Mouse (Mus musculus) layer of hippocampus, postnatal 25 days (tissue): ENCODE measurements around the gene Mxra8. TPM values are rescaled to one million over a fixed set of nuclear protein-coding genes. Genes with fewer than 3 reads are reported as not detected.

Experiments
- DNase-seq, 2 experiments: peaks; one replicate each; pipeline ENCODE4 v3.0.0; 2022; ENCODE audit warnings: mixed read lengths in 2 of 2, low spot score in 1 of 2; ENCODE audit errors: extremely low spot score in 1 of 2
- total RNA-seq, 2 experiments: library from RNA; stranded (reverse); gene quantifications; 2 replicates each; pipeline ENCODE4 v1.2.3; 2021

The Mxra8 gene
- 1 to 10 TPM; 7.5 to 7.7 TPM for total RNA-seq

GRCm38 (mm10) chr4:155839483-155839910 lies at the start of gene Mxra8:
Gene Mxra8 (plus strand): TSS chr4:155839680.
- DNase-seq: no peak

GRCm38 (mm10) chr4:155790021-155790489 lies 49.4 kb upstream of the Mxra8 start, which contains the start of gene Ankrd65:
Gene Ankrd65 (plus strand): TSS chr4:155790439.
- DNase-seq: no peak

- no peak for DNase-seq
Observed at GRCm38 (mm10) chr4:155790650-155791161, 48.8 kb upstream of the Mxra8 start.

- no peak for DNase-seq
Observed at GRCm38 (mm10) chr4:155791240-155791933, 48.1 kb upstream of the Mxra8 start.

- DNase-seq: no peak
Observed at GRCm38 (mm10) chr4:155793730-155794129, 45.8 kb upstream of the Mxra8 start.

GRCm38 (mm10) chr4:155802075-155802474 lies 37.4 kb upstream of the Mxra8 start:
- DNase-seq: no peak

- DNase-seq: no peak
Observed at GRCm38 (mm10) chr4:155802741-155803339, 36.6 kb upstream of the Mxra8 start, which contains the start of gene Mrpl20. Gene Mrpl20 (plus strand): TSS chr4:155802878.

GRCm38 (mm10) chr4:155803340-155804041 lies 36.0 kb upstream of the Mxra8 start:
- DNase-seq: peak; percentile 97 to 99

- no peak for DNase-seq
Observed at GRCm38 (mm10) chr4:155807841-155808240, 31.6 kb upstream of the Mxra8 start.

GRCm38 (mm10) chr4:155811929-155812664 lies 27.4 kb upstream of the Mxra8 start, which contains the start of gene Ccnl2:
Gene Ccnl2 (plus strand): TSS chr4:155812489.
- DNase-seq: peak; percentile 83

GRCm38 (mm10) chr4:155812665-155813181 lies 26.8 kb upstream of the Mxra8 start:
- DNase-seq: no peak

- DNase-seq: no peak
Observed at GRCm38 (mm10) chr4:155817533-155817932, 21.9 kb upstream of the Mxra8 start.

GRCm38 (mm10) chr4:155821025-155821424 lies 18.5 kb upstream of the Mxra8 start:
- DNase-seq: no peak

- no peak for DNase-seq
Observed at GRCm38 (mm10) chr4:155823443-155823842, 16.0 kb upstream of the Mxra8 start.

- no peak for DNase-seq
Observed at GRCm38 (mm10) chr4:155829866-155830265, 9.6 kb upstream of the Mxra8 start.

- no peak for DNase-seq
Observed at GRCm38 (mm10) chr4:155830596-155830995, 8.9 kb upstream of the Mxra8 start.

- peak; percentile 88 to 93 for DNase-seq
Observed at GRCm38 (mm10) chr4:155831205-155831766, 8.2 kb upstream of the Mxra8 start, which contains the start of gene Aurkaip1. Gene Aurkaip1 (plus strand): TSS chr4:155831272.

- no peak for DNase-seq
Observed at GRCm38 (mm10) chr4:155831831-155832230, 7.6 kb upstream of the Mxra8 start.

GRCm38 (mm10) chr4:155832321-155832720 lies 7.2 kb upstream of the Mxra8 start:
- DNase-seq: no peak
